Mouse (Mus musculus) CD8-positive naive resting alpha-beta T cell, adult 2 months (primary cell): ENCODE results near the gene Igsf21.

ENCODE experiments used
- DNase-seq, 2 experiments: peaks; one replicate each; pipeline ENCODE4 v3.0.0; 2022; ENCODE audit warnings: low read depth in 2 of 2, low spot score in 2 of 2

Igsf21 gene

DNA sequence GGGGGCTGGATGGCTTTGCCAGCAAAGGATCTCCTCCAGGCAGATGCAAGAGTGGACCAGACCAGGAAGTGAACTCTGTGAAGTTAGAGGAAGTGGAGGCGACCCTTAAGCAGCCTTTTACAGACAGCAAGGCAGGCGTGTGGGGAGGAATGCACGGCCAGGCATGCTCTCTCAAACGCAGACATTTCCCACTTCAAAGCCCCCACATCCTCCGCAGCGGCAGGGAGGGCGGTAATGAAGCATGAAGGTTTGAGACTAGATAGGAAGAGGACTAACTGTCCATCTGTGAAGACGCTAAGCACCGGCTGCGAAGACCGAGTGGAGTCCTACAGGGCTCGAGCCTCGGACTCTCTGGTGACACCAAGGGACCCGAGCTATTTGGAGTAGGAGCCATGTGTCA, 46.3 kb downstream of the Igsf21 start:
- peak; percentile 6 to 43 for DNase-seq

- DNase-seq: no peak
Measured at GRCm38 (mm10) chr4:140196717-140197116, 49.9 kb downstream of the Igsf21 start.

DNA sequence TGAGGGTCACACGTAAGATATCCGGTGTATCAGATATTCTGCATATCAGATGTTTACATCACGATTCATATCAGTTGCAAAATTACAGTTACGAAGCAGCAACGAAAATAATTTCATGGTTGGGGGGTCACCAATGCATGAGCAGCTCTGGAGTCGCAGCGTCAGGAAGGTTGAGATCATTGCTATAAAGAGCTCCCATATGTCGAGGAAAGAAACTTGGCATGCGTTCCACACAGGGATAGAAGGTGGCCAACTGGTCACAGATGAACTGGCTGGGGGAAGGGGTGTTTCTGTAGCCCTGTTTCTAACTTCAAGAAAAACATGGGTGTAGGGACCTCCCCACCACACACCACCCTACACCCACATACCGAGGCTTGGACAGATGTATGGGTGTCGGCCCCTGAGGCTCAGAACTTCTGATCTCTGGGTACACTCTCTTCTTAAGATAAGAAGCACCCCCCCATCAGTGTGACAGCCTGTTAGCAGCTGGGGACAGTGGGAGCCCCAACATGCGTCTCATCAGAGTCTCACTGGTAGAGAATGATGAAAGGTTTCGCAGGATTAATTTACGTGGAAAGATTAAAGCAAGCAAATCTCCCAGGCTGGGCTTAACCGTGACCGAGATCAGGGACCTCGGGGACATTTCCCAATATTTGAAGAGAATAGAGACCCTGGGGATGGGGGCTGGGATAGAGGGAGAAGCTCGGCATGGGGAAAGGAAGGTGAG, 54.1 kb downstream of the Igsf21 start:
- no peak for DNase-seq

DNA sequence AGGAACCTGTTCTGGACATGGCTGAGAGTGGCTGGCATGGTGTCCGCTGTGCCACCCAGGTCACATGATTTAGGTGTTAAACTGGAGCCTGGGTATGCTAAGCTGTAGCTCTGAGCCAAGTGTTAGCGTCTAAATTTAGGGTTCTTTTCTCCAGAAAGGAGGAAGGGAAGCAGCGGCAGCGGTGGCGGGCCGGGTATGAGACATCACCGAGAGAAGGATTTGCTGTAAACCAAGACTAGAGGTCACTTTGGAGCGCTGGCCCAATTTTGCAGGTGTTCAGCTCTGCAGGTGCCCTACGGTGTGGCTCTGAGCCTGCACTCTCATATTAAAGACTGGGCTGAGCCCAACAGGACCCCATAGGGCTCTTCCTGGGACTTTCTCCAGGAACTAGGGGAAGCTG, 57.0 kb downstream of the Igsf21 start:
- no peak for DNase-seq

GRCm38 (mm10) chr4:140188626-140189025, 58.0 kb downstream of the Igsf21 start:
- DNase-seq: no peak

- no peak for DNase-seq
Measured at GRCm38 (mm10) chr4:140187404-140188145, 59.0 kb downstream of the Igsf21 start.

GRCm38 (mm10) chr4:140179576-140179975, 67.0 kb downstream of the Igsf21 start:
- no peak for DNase-seq

GRCm38 (mm10) chr4:140177055-140177454, 69.5 kb downstream of the Igsf21 start:
- DNase-seq: no peak

GRCm38 (mm10) chr4:140173746-140174399, 72.7 kb downstream of the Igsf21 start:
- no peak for DNase-seq

DNA sequence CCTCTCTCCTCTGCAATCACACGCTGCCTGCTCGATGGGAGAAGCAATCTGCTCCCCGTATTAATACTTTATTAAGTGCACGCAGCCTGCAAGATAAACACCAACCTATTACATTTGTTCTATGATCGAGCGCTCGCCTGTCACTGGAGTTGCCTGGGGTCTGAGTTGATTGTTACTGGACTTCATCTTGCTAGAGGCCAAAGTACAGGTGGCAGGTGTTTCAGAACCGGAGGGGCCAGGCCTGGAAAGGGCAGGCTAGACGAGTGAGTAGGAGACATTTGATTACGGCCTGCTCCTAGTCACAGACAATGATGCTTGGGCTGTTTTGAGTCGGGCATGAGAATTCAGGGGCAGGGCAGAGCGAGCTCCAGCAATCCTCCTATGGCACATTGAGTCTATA, 73.5 kb downstream of the Igsf21 start:
- no peak for DNase-seq

- no peak for DNase-seq
Measured at GRCm38 (mm10) chr4:140171917-140172316, 74.7 kb downstream of the Igsf21 start.

DNA sequence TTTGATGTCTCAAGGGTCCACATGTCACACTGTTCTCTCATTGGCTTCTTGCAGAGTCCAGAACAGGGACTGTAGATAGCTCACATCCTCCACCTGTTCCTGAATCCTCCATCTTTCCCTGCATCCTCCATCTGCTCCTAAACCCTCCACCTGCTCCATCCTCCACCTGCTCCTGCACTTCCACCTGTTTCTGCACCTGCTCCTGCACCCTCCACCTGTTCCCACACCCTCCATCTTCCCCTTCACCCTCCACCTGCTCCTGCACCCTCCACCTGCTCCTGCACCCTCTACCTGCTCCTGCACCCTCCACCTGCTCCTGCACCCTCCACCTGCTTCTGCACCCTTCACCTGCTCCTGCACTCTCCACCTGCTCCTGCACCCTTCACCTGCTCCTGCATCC, 75.4 kb downstream of the Igsf21 start:
- DNase-seq: no peak

- no peak for DNase-seq
Measured at GRCm38 (mm10) chr4:140165851-140166250, 80.7 kb downstream of the Igsf21 start.

DNA sequence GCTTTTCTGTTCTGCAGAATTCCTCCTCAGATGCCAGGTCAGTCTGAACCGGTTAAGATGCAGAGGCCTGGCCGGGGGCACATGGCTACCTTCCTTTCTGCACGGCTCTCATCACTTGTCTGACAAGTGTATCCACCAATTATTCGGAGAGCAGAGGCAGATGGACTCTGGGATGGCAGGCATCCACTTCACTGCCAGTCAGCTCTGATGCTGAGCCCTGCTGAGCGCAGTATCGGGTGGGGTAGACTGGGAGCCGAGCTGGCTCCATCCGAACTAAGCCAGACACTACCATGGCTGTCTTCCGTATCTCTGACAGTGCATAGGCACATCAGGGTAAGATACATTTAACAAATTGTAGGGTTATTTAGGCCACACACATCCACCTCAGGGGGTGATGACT, 81.9 kb downstream of the Igsf21 start:
- no peak for DNase-seq

GRCm38 (mm10) chr4:140159617-140160016, 87.0 kb downstream of the Igsf21 start:
- DNase-seq: no peak

DNA sequence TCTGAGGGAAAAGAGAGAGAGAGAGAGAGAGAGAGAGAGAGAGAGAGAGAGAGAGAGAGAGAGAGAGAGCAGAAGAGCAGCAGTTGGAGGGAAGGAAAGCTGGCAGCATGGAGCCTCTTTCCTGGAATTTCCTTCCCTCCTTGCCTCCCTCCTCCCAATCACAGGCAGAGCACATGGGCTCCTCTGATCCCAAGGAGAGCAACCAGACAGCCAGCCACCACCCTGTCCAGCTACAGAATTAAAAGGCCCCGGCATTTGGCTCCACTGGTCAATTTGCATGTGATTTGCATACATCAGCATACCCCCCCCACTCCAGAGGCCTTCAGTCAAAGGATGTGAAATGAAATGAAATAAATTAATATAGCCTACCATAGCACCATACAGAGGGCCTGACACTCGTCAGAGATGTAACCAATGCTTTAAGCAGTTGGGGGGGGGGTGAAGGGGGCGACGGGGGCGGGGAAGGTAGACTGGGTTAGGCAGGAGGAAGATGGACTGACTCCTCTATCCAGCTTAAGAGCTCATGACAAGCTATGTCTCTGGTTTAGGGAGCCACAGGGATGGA, 91.6 kb downstream of the Igsf21 start:
- DNase-seq: no peak

DNA sequence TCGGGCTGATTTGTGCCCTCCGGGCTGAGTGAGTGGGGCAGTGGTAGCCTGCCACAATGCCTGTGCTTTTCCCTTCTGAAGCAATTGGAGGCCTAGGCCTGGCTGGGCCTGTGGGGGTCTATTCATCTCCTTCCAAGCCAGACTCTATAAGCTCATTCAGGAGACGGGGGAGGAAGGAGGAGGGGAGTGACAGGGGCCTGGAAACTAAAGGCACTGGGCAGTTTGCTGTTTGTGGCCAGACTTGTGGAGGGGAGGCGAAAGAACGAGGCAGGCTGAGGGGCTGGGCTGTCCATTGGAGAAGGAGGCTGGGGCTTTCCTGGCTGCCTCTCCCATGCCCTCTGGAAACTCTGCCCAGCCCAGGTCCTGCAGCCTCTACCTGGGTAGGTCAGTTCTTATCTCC, 92.1 kb downstream of the Igsf21 start:
- no peak for DNase-seq

GRCm38 (mm10) chr4:140153711-140154114, 92.9 kb downstream of the Igsf21 start:
- no peak for DNase-seq

- no peak for DNase-seq
Measured at GRCm38 (mm10) chr4:140153101-140153500, 93.5 kb downstream of the Igsf21 start.

DNA sequence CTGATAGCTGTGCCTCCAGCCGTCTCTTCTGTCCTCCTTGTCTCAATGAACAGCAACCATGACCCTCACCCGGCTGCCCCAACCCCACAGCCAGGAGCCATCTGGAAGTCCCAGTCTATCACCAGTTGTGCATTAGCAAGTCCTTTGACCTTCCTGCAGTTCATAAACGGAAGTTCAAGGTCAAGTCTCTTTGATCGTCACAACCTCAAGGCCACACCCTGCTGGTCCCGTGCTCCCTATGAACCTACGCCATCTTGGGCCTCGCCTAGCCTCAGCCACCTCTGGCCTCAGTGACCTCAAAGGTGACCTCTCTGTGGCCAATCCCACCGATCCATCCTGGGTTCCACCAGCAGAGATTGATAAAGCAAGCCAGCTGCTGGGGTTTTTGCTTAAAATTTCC, 96.9 kb downstream of the Igsf21 start:
- DNase-seq: no peak

DNA sequence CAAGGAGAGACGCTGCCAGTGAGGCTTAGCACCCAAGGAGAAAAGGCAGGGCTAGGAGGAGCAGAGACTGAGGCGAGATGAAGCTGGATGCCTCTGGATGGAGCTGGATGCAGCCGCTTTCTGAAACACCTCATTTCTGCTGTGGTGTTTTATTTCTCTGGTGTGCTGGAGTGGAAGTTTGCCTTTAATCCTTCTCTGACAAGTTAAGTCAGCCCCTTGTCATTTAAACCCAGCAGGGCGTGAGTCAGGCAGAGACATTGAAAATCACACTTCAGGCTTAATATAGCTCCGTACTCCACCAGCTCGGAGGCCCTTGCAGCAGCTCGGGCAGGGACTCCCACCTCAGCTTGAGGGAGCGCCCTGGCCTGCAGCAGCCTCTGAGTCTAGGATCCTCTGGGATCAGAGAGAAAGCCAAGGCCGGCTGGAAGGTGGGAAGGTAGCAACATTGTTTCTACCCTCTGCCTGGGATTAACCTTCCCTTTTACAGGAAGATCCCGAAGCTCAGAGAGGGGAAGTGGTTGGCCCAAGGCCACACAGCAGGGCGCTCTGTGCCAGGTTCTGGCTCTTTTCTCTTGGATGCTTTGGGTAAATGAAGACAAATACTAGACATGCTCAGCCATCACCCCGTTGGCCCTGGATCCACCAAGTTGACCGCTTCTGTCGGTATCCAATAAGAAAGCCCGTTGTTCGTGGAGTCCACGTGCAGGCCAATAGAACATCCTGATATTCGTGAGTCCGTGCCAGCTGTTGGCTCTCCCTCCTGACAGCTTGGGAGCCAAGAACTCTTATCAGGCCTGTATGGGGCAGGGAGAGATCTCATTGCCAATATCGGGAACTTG, 98.5 kb downstream of the Igsf21 start:
- no peak for DNase-seq
